Comparison of ENCODE assay signal across 11 mouse cellular contexts in genomic region chr15:4085600-4086384, GRCm38 (mm10). TPM values are rescaled to one million over a fixed set of nuclear protein-coding genes. Genes with fewer than 3 reads are reported as not detected.
A peak's percentile ranks its signal among the peaks of the same experiment; 100 is the strongest.
DNase-seq lines count a peak whose midpoint lies in the region; ATAC-seq lines count a peak whose summit lies in the region.
"Had no signal": no experiment of that assay in that cellular context is flagged by ENCODE, and none has a peak within 500 bp of the region (broad histone marks: within the 10 kb centered on the region; RNA-seq: fewer than 3 reads in every experiment).

No protein-coding gene starts in this region.

- no peak overlapping the region for H3K9ac ChIP-seq in hindbrain, embryonic 14.5 days
- H3K9ac ChIP-seq in hindbrain, embryonic 13.5 days: no peak overlapping the region
- no peak overlapping the region for H3K9ac ChIP-seq in intestine, embryonic 16.5 days (ENCODE audit: low read depth, low read length)
- H3K9ac ChIP-seq: limb, embryonic 12.5 days had no signal

- no peaks in the 10 kb centered on the region for H3K9me3 ChIP-seq in hindbrain, embryonic 14.5 days (ENCODE audit: control insufficient read depth, low read length)
- H3K9me3 ChIP-seq in hindbrain, embryonic 13.5 days: no peaks in the 10 kb centered on the region
- no peaks in the 10 kb centered on the region for H3K9me3 ChIP-seq in intestine, embryonic 16.5 days (ENCODE audit: control insufficient read depth, low read length)
- H3K9me3 ChIP-seq: limb, embryonic 12.5 days had no signal

- H3K4me1 ChIP-seq in hindbrain, embryonic 14.5 days (replicated peaks; ENCODE audit: control insufficient read depth, insufficient read depth, low read length): no peaks in the 10 kb centered on the region
- H3K4me1 ChIP-seq in hindbrain, embryonic 13.5 days (replicated peaks): no peaks in the 10 kb centered on the region
- no peaks in the 10 kb centered on the region for H3K4me1 ChIP-seq in intestine, embryonic 16.5 days (ENCODE audit: control insufficient read depth, insufficient read depth, low read length)
- H3K4me1 ChIP-seq: limb, embryonic 12.5 days had no signal

- no peaks in the 10 kb centered on the region for H3K27me3 ChIP-seq in hindbrain, embryonic 14.5 days (ENCODE audit: control insufficient read depth, insufficient read depth, low read length)
- no peaks in the 10 kb centered on the region for H3K27me3 ChIP-seq in hindbrain, embryonic 13.5 days
- H3K27me3 ChIP-seq in intestine, embryonic 16.5 days (replicated peaks; ENCODE audit: control insufficient read depth, insufficient read depth, low read length): no peaks in the 10 kb centered on the region
- H3K27me3 ChIP-seq: limb, embryonic 12.5 days had no signal

- 77% methylated on average over 10 of the region's 10 CpGs for WGBS in hindbrain, embryonic 14.5 days
- WGBS in hindbrain, embryonic 13.5 days: 76% methylated on average over 10 of the region's 10 CpGs
- WGBS in intestine, embryonic 16.5 days: 79% methylated on average over 10 of the region's 10 CpGs

- no peak for DNase-seq in hindbrain, embryonic 14.5 days (ENCODE audit: low spot score)
- DNase-seq in B cell, adult 2 months: peak; percentile 7 to 15
- DNase-seq in naive thymus-derived CD4-positive, alpha-beta T cell, adult 2 months (ENCODE audit: low read depth): peak; percentile 73
- no peak for DNase-seq in c-Kit-positive CD71-positive TER-119-positive erythroid progenitor cells, embryonic 14.5 days (ENCODE audit: low spot score)
- DNase-seq: gastrocnemius, postnatal 14 days had no signal

- H3K4me2 ChIP-seq in hindbrain, embryonic 14.5 days (replicated peaks): no peak overlapping the region
- no peak overlapping the region for H3K4me2 ChIP-seq in hindbrain, embryonic 13.5 days
- H3K4me2 ChIP-seq in intestine, embryonic 16.5 days (ENCODE audit: low read depth, low read length): no peak overlapping the region
- H3K4me2 ChIP-seq: limb, embryonic 12.5 days had no signal

- no peaks in the 10 kb centered on the region for H3K36me3 ChIP-seq in hindbrain, embryonic 14.5 days (replicated peaks; ENCODE audit: control insufficient read depth, insufficient read depth)
- no peaks in the 10 kb centered on the region for H3K36me3 ChIP-seq in hindbrain, embryonic 13.5 days
- H3K36me3 ChIP-seq in intestine, embryonic 16.5 days (ENCODE audit: control insufficient read depth, insufficient read depth, low read length): no peaks in the 10 kb centered on the region
- H3K36me3 ChIP-seq: limb, embryonic 12.5 days had no signal

- H3K27ac ChIP-seq in hindbrain, embryonic 14.5 days: no peak overlapping the region
- no peak overlapping the region for H3K27ac ChIP-seq in hindbrain, embryonic 13.5 days
- no peak overlapping the region for H3K27ac ChIP-seq in intestine, embryonic 16.5 days (ENCODE audit: low read length)
- H3K27ac ChIP-seq: kidney, postnatal 0 days; limb, embryonic 12.5 days had no signal

- no peak overlapping the region for H3K4me3 ChIP-seq in hindbrain, embryonic 14.5 days (replicated peaks; ENCODE audit: low read length)
- H3K4me3 ChIP-seq in hindbrain, embryonic 13.5 days: no peak overlapping the region
- H3K4me3 ChIP-seq in intestine, embryonic 16.5 days (ENCODE audit: low read length): no peak overlapping the region
- H3K4me3 ChIP-seq: limb, embryonic 12.5 days had no signal

- peak; percentile 46; the same call in 1 of the 2 replicates for ATAC-seq in hindbrain, embryonic 14.5 days (ENCODE audit: low FRiP score)
- ATAC-seq in hindbrain, embryonic 13.5 days (ENCODE audit: low FRiP score): no peak
- peak; percentile 85 for ATAC-seq in activated CD4-positive, CD25-positive, alpha-beta regulatory T cell, adult 4 months
- no peak for ATAC-seq in intestine, embryonic 16.5 days
- ATAC-seq in monocyte, adult 5-6 weeks (replicated peaks; ENCODE audit: insufficient number of reproducible peaks, low FRiP score, low TSS enrichment, poor library complexity, severe bottlenecking): no peak

RNA-seq across cellular contexts. Expression of gene Oxct1, which starts 59.6 kb away (rescaled TPM):
- 341 and 388 TPM in 2 replicates for polyA plus RNA-seq in hindbrain, embryonic 14.5 days (2014; fragmentation: Nextera tagmentation; extraction: Ambion mirVana)
- polyA plus RNA-seq in hindbrain, embryonic 13.5 days (2015; fragmentation: Nextera tagmentation; extraction: Ambion mirVana): 256 and 258 TPM in 2 replicates
- polyA plus RNA-seq in activated CD4-positive, CD25-positive, alpha-beta regulatory T cell, adult 4 months (2017; shearing (Covaris generic)): 10 to 100 TPM; 76.3 to 80.9 TPM
- 184 and 212 TPM in 2 replicates for polyA plus RNA-seq in intestine, embryonic 16.5 days (2015; fragmentation: Nextera tagmentation; extraction: Ambion mirVana)
- total RNA-seq in monocyte, adult 5-6 weeks (2017): 56.3 to 89.6 TPM (median 68.8 TPM) in 3 replicates

Comparison
In these comparisons a context has a peak if more than half of its experiments do, and no peak if none do; other contexts are left out.
1. ATAC-seq: peak in hindbrain, embryonic 14.5 days (single experiment) and activated CD4-positive, CD25-positive, alpha-beta regulatory T cell, adult 4 months (single experiment); none in hindbrain, embryonic 13.5 days (single experiment), intestine, embryonic 16.5 days (single experiment) and monocyte, adult 5-6 weeks (single experiment).
2. DNase-seq: peak in B cell, adult 2 months (2 of 2) and naive thymus-derived CD4-positive, alpha-beta T cell, adult 2 months (single experiment); none in hindbrain, embryonic 14.5 days (single experiment) and c-Kit-positive CD71-positive TER-119-positive erythroid progenitor cells, embryonic 14.5 days (single experiment).